Mouse (Mus musculus) spleen, adult 2 months (tissue): Measurements from ENCODE around the gene Dock10.

Experiments used
- CTCF ChIP-seq: fragments of 200-500 bp; IDR thresholded peaks from 2 replicates; pipeline ENCODE4 v1.5.1; 2011; ENCODE audit warnings: mild to moderate bottlenecking, inconsistent platforms; ENCODE audit not compliant: insufficient read depth, insufficient read length, insufficient replicate concordance; ENCODE audit errors: extremely low read depth
- POLR2A ChIP-seq: fragments of 200-500 bp; IDR thresholded peaks from 2 replicates; pipeline ENCODE4 v1.6.1; 2011; ENCODE audit warnings: low read depth, low read length, inconsistent platforms

- TF ChIP-seq POLR2A (no peak), CTCF (no peak)
These were observed 155.2 kb downstream of the Dock10 start for GRCm38 (mm10) chr1:80603081-80603480.
